Mouse (Mus musculus): ENCODE data around the gene Gm12184. TPM values are rescaled to one million over a fixed set of nuclear protein-coding genes. Genes with fewer than 3 reads are reported as not detected.
"Not testable (repeated sequence)": the region's sequence is repeated elsewhere in the genome, so short reads cannot be mapped to it uniquely, and the experiment has no call there.

The Gm12184 gene
- 1 to 10 TPM; 1.6 to 5.4 (median 3.7) TPM for total RNA-seq (2022)

- not testable (repeated sequence) for DNase-seq (ENCODE audit: low spot score)
These were observed at the start of gene Gm12184, which contains the start of gene Trim7 for GRCm38 (mm10) chr11:48825979-48826751. Gene Gm12184 (minus strand): TSS chr11:48826655. Gene Trim7 (plus strand): TSS chr11:48826140.

- DNase-seq (ENCODE audit: low spot score), result not testable (repeated sequence)
These were observed 48.9 kb upstream of the Gm12184 start for GRCm38 (mm10) chr11:48875343-48875837.

GRCm38 (mm10) chr11:48874465-48874864 lies 48.0 kb upstream of the Gm12184 start:
- DNase-seq (ENCODE audit: low spot score), result no peak

GRCm38 (mm10) chr11:48873591-48874290 lies 47.3 kb upstream of the Gm12184 start:
- no peak for DNase-seq (ENCODE audit: low spot score)

GRCm38 (mm10) chr11:48872695-48873300 lies 46.3 kb upstream of the Gm12184 start:
- DNase-seq (ENCODE audit: low spot score), result no peak

- DNase-seq (ENCODE audit: low spot score), result no peak
These were observed 45.5 kb upstream of the Gm12184 start for GRCm38 (mm10) chr11:48871817-48872541.

- peak; percentile 77 for DNase-seq (ENCODE audit: low spot score)
These were observed 44.8 kb upstream of the Gm12184 start, which contains the start of gene Irgm1 for GRCm38 (mm10) chr11:48871201-48871772. Gene Irgm1 (minus strand): TSS chr11:48871683.

GRCm38 (mm10) chr11:48870781-48871180 lies 44.3 kb upstream of the Gm12184 start:
- no peak for DNase-seq (ENCODE audit: low spot score)

- DNase-seq (ENCODE audit: low spot score), result no peak
These were observed 43.1 kb upstream of the Gm12184 start for GRCm38 (mm10) chr11:48869380-48870110.

GRCm38 (mm10) chr11:48866481-48866880 lies 40.0 kb upstream of the Gm12184 start:
- DNase-seq (ENCODE audit: low spot score), result no peak

GRCm38 (mm10) chr11:48863808-48864207 lies 37.4 kb upstream of the Gm12184 start:
- no peak for DNase-seq (ENCODE audit: low spot score)

- DNase-seq (ENCODE audit: low spot score), result no peak
These were observed 36.4 kb upstream of the Gm12184 start for GRCm38 (mm10) chr11:48862784-48863319.

- peak; percentile 72 for DNase-seq (ENCODE audit: low spot score)
These were observed 32.6 kb upstream of the Gm12184 start for GRCm38 (mm10) chr11:48859014-48859413.

GRCm38 (mm10) chr11:48853474-48854180 lies 27.2 kb upstream of the Gm12184 start:
- DNase-seq (ENCODE audit: low spot score), result peak; percentile 95

- DNase-seq (ENCODE audit: low spot score), result no peak
These were observed 26.4 kb upstream of the Gm12184 start for GRCm38 (mm10) chr11:48852624-48853473.

- no peak for DNase-seq (ENCODE audit: low spot score)
These were observed 25.7 kb upstream of the Gm12184 start for GRCm38 (mm10) chr11:48852190-48852589.

GRCm38 (mm10) chr11:48851270-48851995 lies 25.0 kb upstream of the Gm12184 start:
- no peak for DNase-seq (ENCODE audit: low spot score)

- DNase-seq (ENCODE audit: low spot score), result no peak
These were observed 23.8 kb upstream of the Gm12184 start for GRCm38 (mm10) chr11:48850240-48850639.

Measured in heart, adult 8-10 months (tissue).